Mouse (Mus musculus): ENCODE data around the gene Uox. TPM values are rescaled to one million over a fixed set of nuclear protein-coding genes. Genes with fewer than 3 reads are reported as not detected.
A peak's percentile ranks its signal among the peaks of the same experiment; 100 is the strongest.

Uox gene
- polyA plus RNA-seq, 1 experiment from 2014 or later, result not detected

GRCm38 (mm10) chr3:146557507-146557906 lies 12.7 kb upstream of the Uox start:
- Histone ChIP-seq H3K4me2 (replicated peaks) (no peak overlapping the region), H3K4me1 (replicated peaks; ENCODE audit: control insufficient read depth, insufficient read depth, low read length) (no peaks in the 10 kb centered on the region), H3K9me3 (ENCODE audit: control insufficient read depth, low read length) (no peaks in the 10 kb centered on the region), H3K4me3 (replicated peaks; ENCODE audit: low read length) (no peak overlapping the region), H3K9ac (no peak overlapping the region), H3K27ac (no peak overlapping the region), H3K27me3 (ENCODE audit: control insufficient read depth, insufficient read depth, low read length) (no peaks in the 10 kb centered on the region), H3K36me3 (replicated peaks; ENCODE audit: control insufficient read depth, insufficient read depth) (no peaks in the 10 kb centered on the region)
- no peak for DNase-seq (ENCODE audit: low spot score)
- 90% methylated on average over 6 of the region's 6 CpGs for WGBS
- ATAC-seq (ENCODE audit: low FRiP score), result no peak

GRCm38 (mm10) chr3:146562936-146563335 lies 7.3 kb upstream of the Uox start:
- H3K27me3 ChIP-seq (ENCODE audit: control insufficient read depth, insufficient read depth, low read length), result no peaks in the 10 kb centered on the region
- DNase-seq (ENCODE audit: low spot score) (no peak), ATAC-seq (ENCODE audit: low FRiP score) (no peak)
- 90% methylated on average over 7 of the region's 7 CpGs for WGBS
- no peak overlapping the region for H3K4me2 ChIP-seq (replicated peaks)
- H3K27ac ChIP-seq, result no peak overlapping the region
- H3K4me1 ChIP-seq (replicated peaks; ENCODE audit: control insufficient read depth, insufficient read depth, low read length), result peaks cover 4% of the 10 kb centered on the region
- no peak overlapping the region for H3K9ac ChIP-seq
- no peaks in the 10 kb centered on the region for H3K36me3 ChIP-seq (replicated peaks; ENCODE audit: control insufficient read depth, insufficient read depth)
- H3K9me3 ChIP-seq (ENCODE audit: control insufficient read depth, low read length), result no peaks in the 10 kb centered on the region
- H3K4me3 ChIP-seq (replicated peaks; ENCODE audit: low read length), result no peak overlapping the region

- DNase-seq (ENCODE audit: low spot score) (peak; percentile 90), ATAC-seq (ENCODE audit: low FRiP score) (no peak)
- no peaks in the 10 kb centered on the region for H3K36me3 ChIP-seq (replicated peaks; ENCODE audit: control insufficient read depth, insufficient read depth)
- H3K9ac ChIP-seq, result no peak overlapping the region; the same call in 1 of the 2 replicates
- no peaks in the 10 kb centered on the region for H3K27me3 ChIP-seq (ENCODE audit: control insufficient read depth, insufficient read depth, low read length)
- H3K4me3 ChIP-seq (replicated peaks; ENCODE audit: low read length), result no peak overlapping the region
- H3K4me2 ChIP-seq (replicated peaks), result peak overlapping the region; percentile 29
- 0 out of 2 replicates have a peak overlapping the region, but pooled peaks have one; percentile 41 for H3K27ac ChIP-seq
- 27% methylated on average over 14 of the region's 14 CpGs for WGBS
- peaks cover 4% of the 10 kb centered on the region for H3K4me1 ChIP-seq (replicated peaks; ENCODE audit: control insufficient read depth, insufficient read depth, low read length)
- no peaks in the 10 kb centered on the region for H3K9me3 ChIP-seq (ENCODE audit: control insufficient read depth, low read length)
Observed at GRCm38 (mm10) chr3:146564268-146565064, 5.8 kb upstream of the Uox start.

GRCm38 (mm10) chr3:146565065-146565411 lies 5.2 kb upstream of the Uox start:
- Histone ChIP-seq H3K9me3 (ENCODE audit: control insufficient read depth, low read length) (no peaks in the 10 kb centered on the region), H3K4me1 (replicated peaks; ENCODE audit: control insufficient read depth, insufficient read depth, low read length) (peaks cover 4% of the 10 kb centered on the region), H3K9ac (no peak overlapping the region; the same call in 1 of the 2 replicates), H3K27me3 (ENCODE audit: control insufficient read depth, insufficient read depth, low read length) (no peaks in the 10 kb centered on the region), H3K4me2 (replicated peaks) (no peak overlapping the region), H3K36me3 (replicated peaks; ENCODE audit: control insufficient read depth, insufficient read depth) (no peaks in the 10 kb centered on the region), H3K27ac (0 out of 2 replicates have a peak overlapping the region, but pooled peaks have one; percentile 41), H3K4me3 (replicated peaks; ENCODE audit: low read length) (no peak overlapping the region)
- ATAC-seq (ENCODE audit: low FRiP score), result no peak
- 87% methylated on average over 1 of the region's 1 CpGs for WGBS
- no peak for DNase-seq (ENCODE audit: low spot score)

GRCm38 (mm10) chr3:146567366-146567765 lies 2.9 kb upstream of the Uox start:
- H3K36me3 ChIP-seq (replicated peaks; ENCODE audit: control insufficient read depth, insufficient read depth), result no peaks in the 10 kb centered on the region
- H3K27ac ChIP-seq, result no peak overlapping the region
- ATAC-seq (ENCODE audit: low FRiP score) (no peak), DNase-seq (ENCODE audit: low spot score) (no peak)
- H3K4me2 ChIP-seq (replicated peaks), result no peak overlapping the region
- peaks cover 4% of the 10 kb centered on the region for H3K4me1 ChIP-seq (replicated peaks; ENCODE audit: control insufficient read depth, insufficient read depth, low read length)
- H3K9me3 ChIP-seq (ENCODE audit: control insufficient read depth, low read length), result no peaks in the 10 kb centered on the region
- 82% methylated on average over 7 of the region's 7 CpGs for whole genome bisulfite sequencing
- H3K9ac ChIP-seq, result no peak overlapping the region
- H3K27me3 ChIP-seq (ENCODE audit: control insufficient read depth, insufficient read depth, low read length), result no peaks in the 10 kb centered on the region
- H3K4me3 ChIP-seq (replicated peaks; ENCODE audit: low read length), result no peak overlapping the region

- H3K9ac ChIP-seq, result no peak overlapping the region
- 85% methylated on average over 9 of the region's 9 CpGs for WGBS
- no peaks in the 10 kb centered on the region for H3K36me3 ChIP-seq (replicated peaks; ENCODE audit: control insufficient read depth, insufficient read depth)
- H3K4me1 ChIP-seq (replicated peaks; ENCODE audit: control insufficient read depth, insufficient read depth, low read length), result peaks cover 4% of the 10 kb centered on the region
- ATAC-seq (ENCODE audit: low FRiP score) (no peak), DNase-seq (ENCODE audit: low spot score) (no peak)
- H3K4me3 ChIP-seq (replicated peaks; ENCODE audit: low read length), result no peak overlapping the region
- no peaks in the 10 kb centered on the region for H3K9me3 ChIP-seq (ENCODE audit: control insufficient read depth, low read length)
- no peak overlapping the region for H3K4me2 ChIP-seq (replicated peaks)
- no peaks in the 10 kb centered on the region for H3K27me3 ChIP-seq (ENCODE audit: control insufficient read depth, insufficient read depth, low read length)
- no peak overlapping the region for H3K27ac ChIP-seq
Observed at GRCm38 (mm10) chr3:146567884-146568530, 2.2 kb upstream of the Uox start.

GRCm38 (mm10) chr3:146569594-146569993 lies 632 bp upstream of the Uox start:
- no peak overlapping the region for H3K4me2 ChIP-seq (replicated peaks)
- no peaks in the 10 kb centered on the region for H3K36me3 ChIP-seq (replicated peaks; ENCODE audit: control insufficient read depth, insufficient read depth)
- no peak overlapping the region for H3K4me3 ChIP-seq (replicated peaks; ENCODE audit: low read length)
- whole genome bisulfite sequencing, result 93% methylated on average over 3 of the region's 3 CpGs
- no peak overlapping the region for H3K9ac ChIP-seq
- ATAC-seq (ENCODE audit: low FRiP score) (no peak), DNase-seq (ENCODE audit: low spot score) (no peak)
- H3K27ac ChIP-seq, result no peak overlapping the region
- no peaks in the 10 kb centered on the region for H3K27me3 ChIP-seq (ENCODE audit: control insufficient read depth, insufficient read depth, low read length)
- peaks cover 2% of the 10 kb centered on the region for H3K4me1 ChIP-seq (replicated peaks; ENCODE audit: control insufficient read depth, insufficient read depth, low read length)
- H3K9me3 ChIP-seq (ENCODE audit: control insufficient read depth, low read length), result no peaks in the 10 kb centered on the region

GRCm38 (mm10) chr3:146570939-146571338 lies 713 bp downstream of the Uox start:
- no peak overlapping the region for H3K4me2 ChIP-seq (replicated peaks)
- no peaks in the 10 kb centered on the region for H3K36me3 ChIP-seq (replicated peaks; ENCODE audit: control insufficient read depth, insufficient read depth)
- no peaks in the 10 kb centered on the region for H3K4me1 ChIP-seq (replicated peaks; ENCODE audit: control insufficient read depth, insufficient read depth, low read length)
- H3K27me3 ChIP-seq (ENCODE audit: control insufficient read depth, insufficient read depth, low read length), result no peaks in the 10 kb centered on the region
- H3K9ac ChIP-seq, result no peak overlapping the region
- ATAC-seq (ENCODE audit: low FRiP score) (no peak), DNase-seq (ENCODE audit: low spot score) (no peak)
- 87% methylated on average over 6 of the region's 6 CpGs for WGBS
- no peaks in the 10 kb centered on the region for H3K9me3 ChIP-seq (ENCODE audit: control insufficient read depth, low read length)
- H3K4me3 ChIP-seq (replicated peaks; ENCODE audit: low read length), result no peak overlapping the region
- H3K27ac ChIP-seq, result no peak overlapping the region

- H3K9me3 ChIP-seq (ENCODE audit: control insufficient read depth, low read length), result no peaks in the 10 kb centered on the region
- WGBS, result 71% methylated on average over 1 of the region's 1 CpGs
- no peaks in the 10 kb centered on the region for H3K4me1 ChIP-seq (replicated peaks; ENCODE audit: control insufficient read depth, insufficient read depth, low read length)
- H3K36me3 ChIP-seq (replicated peaks; ENCODE audit: control insufficient read depth, insufficient read depth), result no peaks in the 10 kb centered on the region
- DNase-seq (ENCODE audit: low spot score), result no peak
- no peaks in the 10 kb centered on the region for H3K27me3 ChIP-seq (ENCODE audit: control insufficient read depth, insufficient read depth, low read length)
- H3K27ac ChIP-seq, result no peak overlapping the region
- no peak overlapping the region for H3K4me3 ChIP-seq (replicated peaks; ENCODE audit: low read length)
- H3K4me2 ChIP-seq (replicated peaks), result no peak overlapping the region
- no peak overlapping the region for H3K9ac ChIP-seq
- ATAC-seq (ENCODE audit: low FRiP score), result no peak
Observed at GRCm38 (mm10) chr3:146571341-146571740, 1.1 kb downstream of the Uox start.

Measured in hindbrain, embryonic 14.5 days (tissue).